Mouse (Mus musculus): ENCODE results near the gene Itih4. TPM values are rescaled to one million over a fixed set of nuclear protein-coding genes. Genes with fewer than 3 reads are reported as not detected.

The Itih4 gene
- polyA plus RNA-seq, 1 experiment from 2014 or later = not detected

- peak; percentile 98 for DNase-seq (ENCODE audit: low spot score)
- no peak within 1 kb of the TSS for H3K27ac ChIP-seq (replicated peaks; ENCODE audit: low read depth, low read length)
- ATAC-seq (replicated peaks; ENCODE audit: insufficient number of reproducible peaks, low FRiP score, low TSS enrichment, low read depth) = peak; percentile 99
- under 1% methylated on average over 57 of the region's 57 CpGs for WGBS
- H3K9me3 ChIP-seq (replicated peaks; ENCODE audit: control insufficient read depth, low read length) = no peaks in the 10 kb centered on the region
- H3K4me2 ChIP-seq (ENCODE audit: low read depth, low read length) = peak within 1 kb of the TSS; percentile 49
- peak within 1 kb of the TSS; percentile 87 for H3K9ac ChIP-seq (replicated peaks; ENCODE audit: low read length)
- H3K4me3 ChIP-seq (ENCODE audit: low read depth, low read length) = peak within 1 kb of the TSS; percentile 75
- no peaks in the 10 kb centered on the region for H3K36me3 ChIP-seq (replicated peaks; ENCODE audit: control insufficient read depth, insufficient read depth, low read depth, low read length)
- H3K4me1 ChIP-seq (ENCODE audit: control insufficient read depth, insufficient read depth, low read length) = no peaks in the 10 kb centered on the region
- no peaks in the 10 kb centered on the region for H3K27me3 ChIP-seq (ENCODE audit: control insufficient read depth, insufficient read depth, low read length)
Measured at GRCm38 (mm10) chr14:30951154-30951825, 65.0 kb downstream of the Itih4 start, which contains the start of gene Nek4. TSS of gene Nek4 (plus strand) at chr14:30951377.

Other genes starting within 250 kb of the Itih4 start
- gene Rft1, start 232.1 kb upstream of the Itih4 start, polyA plus RNA-seq (2014; fragmentation: Nextera tagmentation; extraction: Ambion mirVana) = 12.9 and 17.6 TPM in 2 replicates
- gene Sfmbt1, start 171.6 kb upstream of the Itih4 start, polyA plus RNA-seq (2014; fragmentation: Nextera tagmentation; extraction: Ambion mirVana) = 18.5 and 20.5 TPM in 2 replicates
- 31.1 and 36.1 TPM in 2 replicates for gene Tmem110, start 60.9 kb upstream of the Itih4 start, polyA plus RNA-seq (2014; fragmentation: Nextera tagmentation; extraction: Ambion mirVana)
- 0.57 and 0.95 TPM in 2 replicates for gene Mustn1, start 7.3 kb upstream of the Itih4 start, polyA plus RNA-seq (2014; fragmentation: Nextera tagmentation; extraction: Ambion mirVana)
- gene Itih3, start 37.3 kb downstream of the Itih4 start, polyA plus RNA-seq (2014; fragmentation: Nextera tagmentation; extraction: Ambion mirVana) = 0.28 and 0.32 TPM in 2 replicates
- not detected in 2 replicates for gene Itih1, start 56.8 kb downstream of the Itih4 start, polyA plus RNA-seq (2014; fragmentation: Nextera tagmentation; extraction: Ambion mirVana)
- 14.0 and 14.6 TPM in 2 replicates for gene Nek4, start 64.9 kb downstream of the Itih4 start, polyA plus RNA-seq (2014; fragmentation: Nextera tagmentation; extraction: Ambion mirVana)
- gene Glt8d1, start 114.9 kb downstream of the Itih4 start, polyA plus RNA-seq (2014; fragmentation: Nextera tagmentation; extraction: Ambion mirVana) = 59.4 and 59.8 TPM in 2 replicates
- 293 and 321 TPM in 2 replicates for gene Spcs1, start 115.2 kb downstream of the Itih4 start, polyA plus RNA-seq (2014; fragmentation: Nextera tagmentation; extraction: Ambion mirVana)
- 123 and 125 TPM in 2 replicates for gene Pbrm1, start 132.7 kb downstream of the Itih4 start, polyA plus RNA-seq (2014; fragmentation: Nextera tagmentation; extraction: Ambion mirVana)
- 113 and 129 TPM in 2 replicates for gene Gnl3, start 132.7 kb downstream of the Itih4 start, polyA plus RNA-seq (2014; fragmentation: Nextera tagmentation; extraction: Ambion mirVana)
- 56.8 and 62.3 TPM in 2 replicates for gene Smim4, start 242.5 kb downstream of the Itih4 start, polyA plus RNA-seq (2014; fragmentation: Nextera tagmentation; extraction: Ambion mirVana)
- gene Nt5dc2, start 244.6 kb downstream of the Itih4 start, polyA plus RNA-seq (2014; fragmentation: Nextera tagmentation; extraction: Ambion mirVana) = 462 and 510 TPM in 2 replicates